Mouse (Mus musculus) 416B (cell line): ENCODE measurements at regions not wholly inside any gene's neighbourhood (a gene's known extent, or its start where the extent isn't known, plus 50 kb on each side); places are given as distances from the start of the nearest gene placed in this dataset.

Source experiments
- DNase-seq: peaks from one replicate; pipeline ENCODE4 v3.0.0; 2011; ENCODE audit warnings: low read depth

DNA sequence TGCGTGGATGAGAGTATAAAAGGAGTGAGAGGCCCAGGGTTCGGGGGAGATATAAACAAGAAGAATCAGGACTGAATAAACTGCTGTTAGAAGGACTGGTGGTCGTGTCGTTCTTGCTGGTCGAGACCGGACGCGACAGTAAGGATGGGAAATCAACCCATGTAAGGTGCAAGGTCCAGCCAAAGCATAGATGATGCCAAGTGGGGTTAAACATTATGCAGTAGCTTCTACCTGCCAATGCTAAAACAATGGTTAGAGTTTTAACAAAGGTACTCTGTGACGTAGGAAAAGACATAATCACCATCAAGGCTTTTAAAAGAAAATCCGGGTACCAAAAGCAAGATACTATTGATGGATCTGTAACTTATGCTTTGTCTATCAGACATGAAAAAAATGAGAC is 58.4 kb upstream of the Tmc1 start:
- DNase-seq: no peak

DNA sequence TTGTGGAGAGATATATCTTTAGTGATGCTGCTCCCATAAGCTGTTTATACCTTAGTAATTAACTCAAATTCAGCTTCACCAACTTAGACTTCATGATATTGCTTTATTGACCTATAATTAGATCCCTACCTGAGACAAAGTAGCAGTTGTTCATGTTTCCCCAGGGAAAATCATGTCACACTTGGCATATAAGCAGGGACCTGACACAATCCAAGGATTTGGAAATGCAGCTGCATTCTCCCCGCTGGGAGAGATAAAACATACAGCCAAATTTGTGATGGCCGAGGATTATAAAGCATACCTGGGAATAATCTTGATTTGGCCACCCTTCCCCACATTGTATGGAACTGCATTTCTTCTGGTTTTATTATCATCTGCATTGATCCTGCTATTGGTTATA is 55.6 kb upstream of the Tmc1 start:
- DNase-seq: no peak

DNA sequence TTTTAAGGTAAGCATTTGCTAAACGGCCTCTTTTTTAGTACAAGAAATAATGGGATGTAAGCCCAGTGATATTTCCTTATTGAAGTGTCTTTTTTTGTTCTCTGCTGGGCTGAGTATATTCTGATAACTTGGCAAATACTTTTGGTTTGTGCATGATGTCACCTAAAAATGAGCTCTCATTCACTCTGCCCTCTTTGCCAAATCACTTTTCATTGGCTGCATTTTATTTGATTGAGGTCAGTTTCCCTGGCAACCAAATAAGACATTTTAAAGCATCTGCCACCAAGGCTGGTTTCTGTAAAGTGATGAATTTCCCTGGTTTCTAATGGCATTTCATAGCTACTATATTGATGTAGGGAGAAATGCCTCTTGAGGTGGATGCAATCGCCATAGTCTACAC is 50.4 kb upstream of the Tmc1 start:
- no peak for DNase-seq
